Mouse (Mus musculus) midbrain, embryonic 11.5 days (tissue): ENCODE measurements around the gene Podnl1. TPM values are rescaled to one million over a fixed set of nuclear protein-coding genes. Genes with fewer than 3 reads are reported as not detected.
A peak's percentile ranks its signal among the peaks of the same experiment; 100 is the strongest.

ENCODE experiments used
- ATAC-seq: fragments of 200-750 bp; cut with Nextera tagmentation; 2 replicates; pipeline ENCODE4 v1.8.0; 2017; ENCODE audit warnings: moderate TSS enrichment, moderate library complexity; ENCODE audit not compliant: low FRiP score
- DNase-seq: peaks from one replicate; pipeline ENCODE4 v3.0.0; 2015; ENCODE audit warnings: low spot score; ENCODE audit errors: missing footprints
- H3K27ac ChIP-seq: fragments of 300-500 bp; sonication (generic); 2 replicates; pipeline ENCODE4 v1.5.1; 2014; ENCODE audit warnings: low read depth, low read length
- H3K27me3 ChIP-seq: fragments of 300-500 bp; sonication (generic); 2 replicates; pipeline ENCODE4 v1.6.1; 2014; ENCODE audit warnings: mild to moderate bottlenecking, low read length, moderate library complexity, mixed read lengths; ENCODE audit not compliant: control insufficient read depth, insufficient read depth
- H3K36me3 ChIP-seq: fragments of 300-500 bp; sonication (generic); 2 replicates; pipeline ENCODE4 v1.6.1; 2014; ENCODE audit warnings: mild to moderate bottlenecking, low read length, moderate library complexity, mixed read lengths; ENCODE audit not compliant: control insufficient read depth, insufficient read depth
- H3K4me1 ChIP-seq: fragments of 300-500 bp; sonication (generic); 2 replicates; pipeline ENCODE4 v1.6.1; 2014; ENCODE audit warnings: low read length; ENCODE audit not compliant: control insufficient read depth, insufficient read depth
- H3K4me2 ChIP-seq: fragments of 300-500 bp; sonication (generic); 2 replicates; pipeline ENCODE4 v1.6.1; 2014; ENCODE audit warnings: mild to moderate bottlenecking, moderate library complexity
- H3K4me3 ChIP-seq: fragments of 300-500 bp; sonication (generic); 2 replicates; pipeline ENCODE4 v1.5.1; 2014; ENCODE audit warnings: low read depth, low read length
- H3K9ac ChIP-seq: fragments of 300-500 bp; sonication (generic); 2 replicates; pipeline ENCODE4 v1.6.1; 2014; ENCODE audit warnings: low read length
- H3K9me3 ChIP-seq: fragments of 300-500 bp; sonication (generic); 2 replicates; pipeline ENCODE4 v1.6.1; 2016; ENCODE audit warnings: low read length; ENCODE audit not compliant: control insufficient read depth
- WGBS: fragments of 180-500 bp; shearing (Covaris S2); extraction: QIAGEN DNeasy Blood & Tissue Kit; methylation state at CpG from one replicate; pipeline ENCODE4 v1.1.7; 2014; 5-methylcytosine and 5-hydroxymethylcytosine counted together
- polyA plus RNA-seq: library from polyadenylated mRNA; unstranded; fragments of >200 nt; fragmentation: Nextera tagmentation; extraction: Ambion mirVana; gene quantifications from 2 replicates; pipeline ENCODE4 v1.2.1, GENCODE M21; 2014

Podnl1 gene
- polyA plus RNA-seq, 1 experiment from 2014 or later, result 0.25 TPM

DNA sequence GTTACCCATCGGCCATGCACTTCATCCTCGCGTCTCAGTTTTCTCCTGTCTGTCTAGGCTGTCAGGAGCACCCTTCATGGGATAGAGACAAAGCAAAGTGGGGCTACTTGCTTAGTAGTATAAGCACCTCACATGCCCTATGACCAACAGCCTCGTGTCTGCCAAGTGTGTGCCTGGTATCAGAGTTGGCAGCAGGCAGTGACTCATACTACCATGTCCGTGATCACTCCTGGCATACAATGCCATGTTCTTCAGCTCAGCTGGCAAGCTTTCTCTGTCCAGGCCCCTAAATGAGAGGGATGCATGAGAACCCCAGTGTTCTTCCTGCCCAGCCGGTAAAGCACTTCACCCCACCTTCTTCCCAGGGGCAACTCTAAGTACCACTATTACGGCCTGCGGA is 35.2 kb upstream of the Podnl1 start:
- ATAC-seq (no peak), DNase-seq (no peak)
- Histone ChIP-seq H3K27ac (no peak overlapping the region), H3K9me3 (no peaks in the 10 kb centered on the region), H3K4me2 (no peak overlapping the region), H3K4me3 (no peak overlapping the region), H3K4me1 (no peaks in the 10 kb centered on the region), H3K36me3 (peaks cover 14% of the 10 kb centered on the region), H3K9ac (no peak overlapping the region), H3K27me3 (no peaks in the 10 kb centered on the region)
- 94% methylated on average over 8 of the region's 8 CpGs for WGBS

DNA sequence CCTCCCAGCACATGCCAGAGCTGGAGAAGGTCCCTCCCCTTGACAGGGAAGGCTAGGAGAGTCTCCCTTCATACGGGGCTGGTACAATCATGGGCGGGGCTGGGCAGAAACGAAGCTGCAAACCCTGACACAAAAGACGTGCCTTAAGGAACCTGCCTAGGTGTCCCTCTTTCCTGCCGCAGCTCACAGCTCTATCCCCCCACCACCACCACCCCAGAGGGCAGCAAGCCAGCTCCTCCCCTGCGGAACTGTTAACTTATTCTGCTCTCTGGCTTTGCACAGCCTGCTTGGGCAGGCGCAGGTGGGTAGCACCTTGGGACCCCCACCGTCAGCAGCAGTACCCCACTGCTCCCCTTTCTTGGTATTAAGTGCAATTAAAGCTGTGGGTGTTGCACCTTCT is 29.7 kb upstream of the Podnl1 start:
- ATAC-seq (no peak), DNase-seq (peak; percentile 69)
- no peak overlapping the region for H3K27ac ChIP-seq
- no peaks in the 10 kb centered on the region for H3K9me3 ChIP-seq
- H3K27me3 ChIP-seq, result no peaks in the 10 kb centered on the region
- no peak overlapping the region for H3K4me3 ChIP-seq
- H3K4me1 ChIP-seq, result no peaks in the 10 kb centered on the region
- H3K36me3 ChIP-seq, result peaks cover 34% of the 10 kb centered on the region
- H3K9ac ChIP-seq, result no peak overlapping the region
- WGBS, result 77% methylated on average over 8 of the region's 8 CpGs
- no peak overlapping the region for H3K4me2 ChIP-seq

DNA sequence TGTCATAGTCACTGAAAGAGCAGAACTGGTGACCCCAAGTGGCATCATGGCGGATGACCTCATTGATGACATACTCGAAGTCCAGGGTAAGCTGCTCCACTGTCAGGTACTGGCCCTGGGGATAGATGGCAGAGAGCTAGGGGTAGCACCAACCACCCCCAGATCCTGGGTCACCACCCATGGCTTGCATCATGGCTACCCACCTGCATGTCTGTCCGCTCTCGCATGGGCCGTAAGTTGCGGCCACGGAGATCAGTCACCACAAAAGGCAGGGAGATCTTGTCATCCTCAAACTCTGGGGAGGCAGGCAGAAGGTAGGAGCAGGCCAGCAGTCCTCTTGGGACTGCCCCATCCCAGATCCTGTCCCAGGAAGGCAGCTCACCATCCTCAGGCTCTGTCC is 27.4 kb upstream of the Podnl1 start:
- 97% methylated on average over 7 of the region's 7 CpGs for WGBS
- Histone ChIP-seq H3K4me1 (peaks cover 6% of the 10 kb centered on the region), H3K9ac (no peak overlapping the region), H3K27ac (no peak overlapping the region), H3K9me3 (no peaks in the 10 kb centered on the region), H3K4me3 (no peak overlapping the region), H3K27me3 (no peaks in the 10 kb centered on the region), H3K4me2 (no peak overlapping the region), H3K36me3 (peaks cover 33% of the 10 kb centered on the region)
- ATAC-seq (no peak), DNase-seq (peak; percentile 76)

DNA sequence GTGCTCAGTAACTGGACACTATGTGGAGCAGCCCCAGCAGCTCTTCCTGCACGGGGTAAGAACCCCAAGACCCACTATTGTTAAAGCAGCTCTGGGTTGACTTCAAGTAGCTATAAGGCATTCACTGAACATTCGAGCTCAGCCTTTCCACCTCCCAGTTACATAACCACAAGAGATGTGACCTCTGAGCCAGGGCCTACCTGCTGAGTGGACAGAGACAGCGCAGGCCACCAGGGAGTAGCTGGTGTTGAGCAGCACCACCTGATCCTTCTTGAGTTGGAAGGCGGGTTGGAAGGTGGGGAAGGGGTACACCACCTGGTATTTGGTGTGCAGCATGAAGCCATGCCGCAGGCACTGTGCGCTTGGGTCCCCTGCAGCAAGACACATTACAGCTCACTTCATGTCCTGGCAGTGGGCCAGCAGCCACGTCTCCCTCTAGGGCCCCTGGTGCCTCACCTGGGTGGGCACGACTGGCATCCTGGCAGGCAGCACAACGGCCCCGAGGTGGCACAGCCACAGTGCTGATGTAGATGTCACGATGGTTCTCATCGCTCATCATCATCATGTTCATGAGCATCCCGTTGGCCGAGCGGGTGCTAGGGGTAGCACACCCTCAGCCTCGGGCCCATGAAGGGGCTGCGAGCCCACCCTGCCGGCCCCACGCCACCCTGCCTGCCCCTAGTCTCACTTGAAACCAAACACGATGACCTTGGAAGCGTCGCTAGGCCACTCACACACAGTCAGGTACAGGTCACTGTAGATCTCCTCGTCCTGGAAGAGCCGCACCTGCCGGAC is 24.1 kb upstream of the Podnl1 start:
- WGBS, result 96% methylated on average over 25 of the region's 25 CpGs
- peaks cover 18% of the 10 kb centered on the region for H3K36me3 ChIP-seq
- DNase-seq (peak; percentile 49), ATAC-seq (no peak)
- H3K4me2 ChIP-seq, result no peak overlapping the region
- no peaks in the 10 kb centered on the region for H3K9me3 ChIP-seq
- no peak overlapping the region for H3K9ac ChIP-seq
- peaks cover 16% of the 10 kb centered on the region for H3K4me1 ChIP-seq
- no peak overlapping the region for H3K4me3 ChIP-seq
- H3K27ac ChIP-seq, result no peak overlapping the region
- H3K27me3 ChIP-seq, result no peaks in the 10 kb centered on the region

DNA sequence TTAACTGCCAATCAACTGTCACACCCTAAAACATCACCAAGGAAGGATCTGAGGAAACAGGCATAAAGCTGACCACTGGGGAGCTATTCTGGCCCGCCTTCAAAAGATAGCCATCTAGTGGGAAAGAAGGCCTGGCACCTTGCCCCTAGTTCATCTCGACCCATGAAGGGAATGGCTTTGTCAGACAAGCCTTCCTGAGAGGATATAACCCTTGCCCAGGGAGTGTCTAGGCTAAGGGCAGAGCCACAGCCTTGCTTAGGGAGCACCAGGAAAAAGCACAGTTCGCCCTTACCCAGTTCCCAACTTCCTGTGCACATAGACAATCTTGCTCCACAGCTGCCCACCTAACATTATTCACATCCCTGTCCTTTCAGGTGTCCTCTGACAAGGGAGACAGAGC is 22.2 kb upstream of the Podnl1 start:
- Histone ChIP-seq H3K27ac (peak overlapping the region; percentile 79; the same call in 1 of the 2 replicates), H3K36me3 (peaks cover 3% of the 10 kb centered on the region), H3K4me3 (peak overlapping the region; percentile 74), H3K4me1 (peaks cover 16% of the 10 kb centered on the region), H3K27me3 (no peaks in the 10 kb centered on the region), H3K4me2 (peak overlapping the region; percentile 94), H3K9me3 (no peaks in the 10 kb centered on the region), H3K9ac (peak overlapping the region; percentile 86)
- DNase-seq (no peak), ATAC-seq (no peak)
- WGBS, result 60% methylated on average over 3 of the region's 3 CpGs

DNA sequence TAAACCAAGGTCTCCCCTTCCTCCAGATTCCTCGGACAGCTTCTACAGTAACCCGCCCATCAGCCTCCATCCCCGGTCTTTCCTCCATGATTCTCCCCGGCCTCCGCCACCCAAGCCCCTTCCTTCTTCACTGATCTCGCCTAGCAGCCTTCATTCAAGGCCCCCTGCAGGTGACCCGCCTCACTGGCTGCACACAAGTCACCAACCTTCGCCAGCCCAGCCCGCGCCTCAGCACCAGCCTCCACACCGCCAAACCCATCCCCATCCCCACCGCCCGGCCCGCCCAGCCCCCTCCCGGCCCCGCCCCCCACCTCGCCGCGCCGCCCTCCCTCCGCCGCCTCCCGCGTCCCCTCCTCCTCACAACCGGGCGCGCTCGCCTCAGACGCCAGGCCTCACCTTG is 21.6 kb upstream of the Podnl1 start:
- Histone ChIP-seq H3K4me3 (peak overlapping the region; percentile 74), H3K9me3 (no peaks in the 10 kb centered on the region), H3K27ac (peak overlapping the region; percentile 79), H3K9ac (peak overlapping the region; percentile 86), H3K4me1 (peaks cover 16% of the 10 kb centered on the region), H3K4me2 (peak overlapping the region; percentile 94), H3K36me3 (peaks cover 3% of the 10 kb centered on the region; the same call in 1 of the 2 replicates), H3K27me3 (no peaks in the 10 kb centered on the region)
- no peak for DNase-seq
- under 1% methylated on average over 26 of the region's 29 CpGs for WGBS
- ATAC-seq, result peak; percentile 85

DNA sequence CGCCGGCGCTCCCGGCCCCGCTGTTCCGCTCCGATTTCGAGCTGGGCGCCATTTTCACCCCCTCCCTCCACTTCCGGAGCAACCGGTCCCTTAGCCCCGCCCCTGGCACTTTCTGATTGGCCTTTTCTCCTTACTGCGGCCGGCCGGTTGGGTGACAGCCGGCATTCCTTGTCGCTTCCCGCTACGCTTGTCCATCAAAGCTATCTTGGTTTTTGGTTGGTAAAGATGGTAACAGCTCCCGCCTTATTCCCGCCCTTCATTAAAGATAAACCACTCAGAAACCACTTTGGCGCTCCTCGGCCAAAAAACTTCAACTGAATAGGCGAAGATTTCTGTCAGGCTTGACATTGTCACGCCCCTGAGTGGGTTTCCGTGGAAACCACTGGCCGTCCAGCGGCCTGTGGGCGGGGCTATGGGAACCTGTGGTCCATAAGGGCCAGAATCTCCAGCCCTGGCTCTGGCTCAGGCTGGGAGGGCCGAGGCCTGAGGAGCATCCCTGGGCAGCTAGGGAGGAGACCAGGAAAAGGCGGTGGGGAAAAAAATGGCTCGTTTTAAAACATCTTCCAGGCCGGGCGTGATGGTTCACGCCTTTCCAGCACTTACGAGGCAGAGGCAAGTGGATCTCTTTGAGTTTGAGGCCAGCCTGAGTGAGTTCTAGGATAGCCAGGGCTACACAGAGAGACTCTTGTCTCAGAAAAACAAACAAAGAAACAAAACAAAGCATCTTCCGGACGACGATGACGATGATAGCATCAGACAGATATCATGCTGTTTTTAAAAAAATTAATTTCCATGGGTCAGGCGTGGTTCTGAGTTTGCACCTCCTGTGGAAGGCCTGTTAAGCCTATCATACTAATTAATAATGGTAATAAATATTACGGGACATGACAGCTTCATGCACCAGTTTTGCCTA is 20.8 kb upstream of the Podnl1 start, which contains the start of gene Dcaf15:
Dcaf15 (minus strand) TSS at position 72 of the 913 bp plus-strand sequence.
- H3K4me3 ChIP-seq, result peak within 1 kb of the TSS; percentile 74
- peak within 1 kb of the TSS; percentile 94 for H3K4me2 ChIP-seq
- H3K4me1 ChIP-seq, result peaks cover 16% of the 10 kb centered on the region
- peak; percentile 97 for ATAC-seq
- peak; percentile 99 for DNase-seq
- no peaks in the 10 kb centered on the region for H3K9me3 ChIP-seq
- H3K27me3 ChIP-seq, result no peaks in the 10 kb centered on the region
- H3K9ac ChIP-seq, result peak within 1 kb of the TSS; percentile 86
- H3K36me3 ChIP-seq, result peaks cover 3% of the 10 kb centered on the region; the same call in 1 of the 2 replicates
- WGBS, result 9% methylated on average over 38 of the region's 42 CpGs
- H3K27ac ChIP-seq, result peak within 1 kb of the TSS; percentile 79

DNA sequence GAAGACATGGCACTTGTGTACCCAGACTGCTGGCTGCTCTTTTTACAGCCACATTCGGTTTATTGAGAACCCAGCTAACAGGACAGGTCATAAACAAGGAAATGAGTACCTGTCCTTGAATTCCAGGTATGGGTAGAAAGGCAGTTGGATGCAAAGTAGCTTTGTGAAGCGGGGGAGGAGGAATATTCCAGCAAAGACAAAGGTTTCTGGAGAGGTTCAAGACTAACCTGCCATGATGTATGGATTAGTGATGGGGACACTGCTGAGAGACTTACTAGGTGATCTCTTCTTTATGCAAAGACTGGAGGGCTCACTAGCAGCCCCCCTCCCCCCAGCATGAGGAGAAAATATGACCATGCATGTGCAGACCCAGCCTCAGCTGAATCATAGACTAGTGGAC is 20.1 kb upstream of the Podnl1 start:
- H3K4me3 ChIP-seq, result no peak overlapping the region
- no peak overlapping the region for H3K27ac ChIP-seq
- peaks cover 3% of the 10 kb centered on the region; the same call in 1 of the 2 replicates for H3K36me3 ChIP-seq
- peak overlapping the region; percentile 63 for H3K9ac ChIP-seq
- H3K4me1 ChIP-seq, result peaks cover 16% of the 10 kb centered on the region
- DNase-seq, result peak; percentile 85
- no peak overlapping the region for H3K4me2 ChIP-seq
- no peaks in the 10 kb centered on the region for H3K27me3 ChIP-seq
- 90% methylated on average over 2 of the region's 2 CpGs for WGBS
- ATAC-seq, result no peak
- no peaks in the 10 kb centered on the region for H3K9me3 ChIP-seq
